Mouse (Mus musculus) heart, postnatal 36 days (tissue): ENCODE results near the gene Serpina16. TPM values are rescaled to one million over a fixed set of nuclear protein-coding genes. Genes with fewer than 3 reads are reported as not detected.
A peak's percentile ranks its signal among the peaks of the same experiment; 100 is the strongest.
"Not testable (repeated sequence)": the region's sequence is repeated elsewhere in the genome, so short reads cannot be mapped to it uniquely, and the experiment has no call there.

ENCODE experiments used
- DNase-seq, 2 experiments: peaks; one replicate each; pipeline ENCODE4 v3.0.0; 2021 to 2022
- intact Hi-C: fragments of 180-260 bp; cut with DNase I; formaldehyde crosslinking; loops from one replicate; pipeline ENCODE4 v1.15.1; 2025
- total RNA-seq, 2 experiments: library from RNA; stranded (reverse); gene quantifications; 2 replicates each; pipeline ENCODE4 v1.2.3; 2021

The Serpina16 gene
- total RNA-seq = not detected

GRCm38 (mm10) chr12:103676039-103676438 lies at the start of gene Serpina16:
Gene Serpina16 (minus strand): TSS chr12:103676139.
- no peak for DNase-seq
- intact Hi-C loops = no loop called here

- intact Hi-C loops = no loop called here
- no peak for DNase-seq
These were observed 35.6 kb upstream of the Serpina16 start for GRCm38 (mm10) chr12:103711537-103711936.

GRCm38 (mm10) chr12:103710405-103710804 lies 34.5 kb upstream of the Serpina16 start:
- intact Hi-C loops = no loop called here
- DNase-seq = no peak

- DNase-seq = no peak
- intact Hi-C loops = no loop called here
These were observed 30.2 kb upstream of the Serpina16 start for GRCm38 (mm10) chr12:103706113-103706512.

GRCm38 (mm10) chr12:103705547-103705946 lies 29.6 kb upstream of the Serpina16 start:
- intact Hi-C loops = no loop called here
- DNase-seq = no peak

GRCm38 (mm10) chr12:103700144-103700750 lies 24.3 kb upstream of the Serpina16 start:
- DNase-seq = no peak
- intact Hi-C loops = no loop called here

GRCm38 (mm10) chr12:103695429-103695828 lies 19.5 kb upstream of the Serpina16 start, which contains the start of gene Serpina1f:
Gene Serpina1f (minus strand): TSS chr12:103695529.
- DNase-seq = no peak
- intact Hi-C loops = no loop called here

GRCm38 (mm10) chr12:103688221-103688814 lies 12.4 kb upstream of the Serpina16 start:
- DNase-seq = no peak
- intact Hi-C loops = no loop called here

GRCm38 (mm10) chr12:103687021-103687420 lies 11.1 kb upstream of the Serpina16 start:
- DNase-seq = no peak
- intact Hi-C loops = no loop called here

- no peak for DNase-seq
- intact Hi-C loops = no loop called here
These were observed 10.1 kb upstream of the Serpina16 start for GRCm38 (mm10) chr12:103686050-103686449.

- intact Hi-C loops = no loop called here
These were observed 9.4 kb upstream of the Serpina16 start for GRCm38 (mm10) chr12:103685386-103685785.

GRCm38 (mm10) chr12:103683775-103684174 lies 7.8 kb upstream of the Serpina16 start:
- no peak for DNase-seq
- intact Hi-C loops = no loop called here

More at GRCm38 (mm10) chr12:103685386-103685785, 9.4 kb upstream of the Serpina16 start:
- DNase-seq = no peak

- intact Hi-C loops = no loop called here
- no peak for DNase-seq
These were observed 5.8 kb upstream of the Serpina16 start for GRCm38 (mm10) chr12:103681739-103682138.

GRCm38 (mm10) chr12:103681169-103681568 lies 5.2 kb upstream of the Serpina16 start:
- intact Hi-C loops = no loop called here
- no peak for DNase-seq

- DNase-seq, intact Hi-C loops: not testable (repeated sequence)
These were observed 3.9 kb upstream of the Serpina16 start for GRCm38 (mm10) chr12:103679853-103680252.

- peak; percentile 23 to 34 for DNase-seq
- intact Hi-C loops = no loop called here
These were observed 2.8 kb downstream of the Serpina16 start for GRCm38 (mm10) chr12:103673179-103673578.

- intact Hi-C loops = no loop called here
- no peak for DNase-seq
These were observed 4.5 kb downstream of the Serpina16 start for GRCm38 (mm10) chr12:103671483-103671882.

- DNase-seq = no peak
- intact Hi-C loops = no loop called here
These were observed 5.0 kb downstream of the Serpina16 start for GRCm38 (mm10) chr12:103670964-103671363.

GRCm38 (mm10) chr12:103670344-103670743 lies 5.6 kb downstream of the Serpina16 start:
- DNase-seq = no peak
- intact Hi-C loops = no loop called here

- no peak for DNase-seq
- intact Hi-C loops = no loop called here
These were observed 10.7 kb downstream of the Serpina16 start for GRCm38 (mm10) chr12:103665286-103665685.

- intact Hi-C loops, DNase-seq: not testable (repeated sequence)
These were observed 13.9 kb downstream of the Serpina16 start for GRCm38 (mm10) chr12:103662053-103662452.

- intact Hi-C loops = no loop called here
- DNase-seq = no peak
These were observed 15.9 kb downstream of the Serpina16 start for GRCm38 (mm10) chr12:103660076-103660475.
